ENCODE assay signal across 14 mouse cellular contexts in genomic region chr14:74696766-74697165, GRCm38 (mm10). TPM values are rescaled to one million over a fixed set of nuclear protein-coding genes. Genes with fewer than 3 reads are reported as not detected.
A peak's percentile ranks its signal among the peaks of the same experiment; 100 is the strongest.
DNase-seq lines count a peak whose midpoint lies in the region; ATAC-seq lines count a peak whose summit lies in the region.
"Had no signal": no experiment of that assay in that cellular context is flagged by ENCODE, and none has a peak within 500 bp of the region (broad histone marks: within the 10 kb centered on the region; RNA-seq: fewer than 3 reads in every experiment).

No protein-coding gene starts in this region.

- peak; percentile 6 for DNase-seq in kidney, postnatal 14 days
- DNase-seq in kidney, adult 8-10 months = no peak
- DNase-seq in embryonic facial prominence, embryonic 10.5 days (ENCODE audit: low spot score) = peak; percentile 25
- DNase-seq in mesoderm, embryonic 11.5 days (ENCODE audit: low read depth, low spot score) = peak; percentile 53
- no peak for DNase-seq in right cerebral cortex, postnatal 36 days (ENCODE audit: low spot score in 2 of 2)
- DNase-seq: B cell, adult 2 months; cerebellum, adult 18-20 months; gastrocnemius, postnatal 14 days; layer of hippocampus, adult 9-11 months; thymus, postnatal 36 days had no signal

- H3K9ac ChIP-seq in hindbrain, embryonic 13.5 days = no peak overlapping the region
- no peak overlapping the region for H3K9ac ChIP-seq in hindbrain, embryonic 12.5 days
- H3K9ac ChIP-seq: liver, embryonic 12.5 days had no signal

- no peak for ATAC-seq in hindbrain, embryonic 13.5 days (ENCODE audit: low FRiP score)
- no peak for ATAC-seq in hindbrain, embryonic 12.5 days (ENCODE audit: low FRiP score)
- ATAC-seq: liver, embryonic 12.5 days; lung, postnatal 0 days had no signal

- no peaks in the 10 kb centered on the region for H3K27me3 ChIP-seq in hindbrain, embryonic 13.5 days
- H3K27me3 ChIP-seq in hindbrain, embryonic 12.5 days = no peaks in the 10 kb centered on the region
- H3K27me3 ChIP-seq in embryonic facial prominence, embryonic 10.5 days (replicated peaks; ENCODE audit: low read depth, poor library complexity, severe bottlenecking) = no peaks in the 10 kb centered on the region
- H3K27me3 ChIP-seq: liver, embryonic 12.5 days had no signal

- no peaks in the 10 kb centered on the region for H3K36me3 ChIP-seq in hindbrain, embryonic 13.5 days
- H3K36me3 ChIP-seq in hindbrain, embryonic 12.5 days = no peaks in the 10 kb centered on the region
- H3K36me3 ChIP-seq in embryonic facial prominence, embryonic 10.5 days (replicated peaks) = no peaks in the 10 kb centered on the region
- H3K36me3 ChIP-seq: liver, embryonic 12.5 days had no signal

- H3K27ac ChIP-seq in hindbrain, embryonic 13.5 days = peak overlapping the region; percentile 60
- H3K27ac ChIP-seq in hindbrain, embryonic 12.5 days = no peak overlapping the region
- no peak overlapping the region for H3K27ac ChIP-seq in embryonic facial prominence, embryonic 10.5 days (replicated peaks)
- H3K27ac ChIP-seq: liver, embryonic 12.5 days had no signal

- no peak overlapping the region for H3K4me3 ChIP-seq in hindbrain, embryonic 13.5 days
- no peak overlapping the region for H3K4me3 ChIP-seq in hindbrain, embryonic 12.5 days
- no peak overlapping the region for H3K4me3 ChIP-seq in embryonic facial prominence, embryonic 10.5 days
- H3K4me3 ChIP-seq: liver, embryonic 12.5 days had no signal

- H3K9me3 ChIP-seq in hindbrain, embryonic 13.5 days = no peaks in the 10 kb centered on the region
- H3K9me3 ChIP-seq in hindbrain, embryonic 12.5 days (replicated peaks) = no peaks in the 10 kb centered on the region
- H3K9me3 ChIP-seq in embryonic facial prominence, embryonic 10.5 days = no peaks in the 10 kb centered on the region
- H3K9me3 ChIP-seq: liver, embryonic 12.5 days had no signal

- H3K4me2 ChIP-seq in hindbrain, embryonic 13.5 days = no peak overlapping the region
- no peak overlapping the region for H3K4me2 ChIP-seq in hindbrain, embryonic 12.5 days (replicated peaks)
- H3K4me2 ChIP-seq: liver, embryonic 12.5 days had no signal

- no peaks in the 10 kb centered on the region; the same call in 1 of the 2 replicates for H3K4me1 ChIP-seq in hindbrain, embryonic 13.5 days (replicated peaks)
- no peaks in the 10 kb centered on the region; the same call in 1 of the 2 replicates for H3K4me1 ChIP-seq in hindbrain, embryonic 12.5 days
- H3K4me1 ChIP-seq in embryonic facial prominence, embryonic 10.5 days = peaks cover 5% of the 10 kb centered on the region

- 47% methylated on average over 4 of the region's 4 CpGs for WGBS in hindbrain, embryonic 13.5 days
- 56% methylated on average over 4 of the region's 4 CpGs for WGBS in hindbrain, embryonic 12.5 days
- 61% methylated on average over 4 of the region's 4 CpGs for WGBS in embryonic facial prominence, embryonic 10.5 days

RNA-seq across cellular contexts. Expression of gene Esd, which starts 35.3 kb away (rescaled TPM):
- 245 and 255 TPM in 2 replicates for polyA plus RNA-seq in hindbrain, embryonic 13.5 days (2015; fragmentation: Nextera tagmentation; extraction: Ambion mirVana)
- polyA plus RNA-seq in hindbrain, embryonic 12.5 days (2016; fragmentation: Nextera tagmentation; extraction: Ambion mirVana) = 281 and 290 TPM in 2 replicates
- 307 and 316 TPM in 2 replicates for polyA plus RNA-seq in embryonic facial prominence, embryonic 10.5 days (2016; fragmentation: Nextera tagmentation; extraction: Ambion mirVana)

RNA-seq across cellular contexts. Expression of gene Htr2a, which starts 56.1 kb away (rescaled TPM):
- polyA plus RNA-seq in hindbrain, embryonic 13.5 days (2015; fragmentation: Nextera tagmentation; extraction: Ambion mirVana) = 1.6 and 2.0 TPM in 2 replicates
- 1.1 and 1.2 TPM in 2 replicates for polyA plus RNA-seq in hindbrain, embryonic 12.5 days (2016; fragmentation: Nextera tagmentation; extraction: Ambion mirVana)
- 0.16 and 0.28 TPM in 2 replicates for polyA plus RNA-seq in embryonic facial prominence, embryonic 10.5 days (2016; fragmentation: Nextera tagmentation; extraction: Ambion mirVana)

Comparison
In these comparisons a context has a peak if more than half of its experiments do, and no peak if none do; other contexts are left out.
1. DNase-seq: peak in kidney, postnatal 14 days (single experiment), embryonic facial prominence, embryonic 10.5 days (single experiment) and mesoderm, embryonic 11.5 days (single experiment); none in kidney, adult 8-10 months (0 of 2) and right cerebral cortex, postnatal 36 days (0 of 2).